Mouse (Mus musculus): ENCODE data around the gene Aanat.

DNA sequence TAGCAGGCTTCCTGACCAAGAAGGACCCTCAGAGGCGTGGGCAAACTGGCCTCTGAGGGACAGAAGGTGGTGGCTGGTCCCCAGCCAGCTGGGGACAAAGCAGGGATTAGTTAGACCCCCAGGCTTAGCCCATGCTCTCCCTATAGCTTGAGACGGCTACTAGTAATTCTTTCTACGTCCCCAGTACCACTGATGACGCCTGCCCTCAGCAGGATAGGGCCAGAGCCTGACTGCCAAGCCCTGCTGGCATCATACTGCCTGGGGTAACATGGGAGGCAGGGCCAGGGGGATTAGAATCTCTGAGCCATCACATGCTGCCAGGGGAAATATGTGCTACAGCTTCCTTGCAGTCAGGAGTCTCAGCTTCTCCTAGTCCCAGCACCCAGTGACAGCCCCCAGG lies 7.1 kb downstream of the Aanat start:
- no peak for TF ChIP-seq CTCF (IDR thresholded peaks at IDR 0.05; ENCODE audit: control insufficient read depth, insufficient read depth, insufficient replicate concordance, low read depth, low read length)
- TF ChIP-seq POLR2A (IDR thresholded peaks at IDR 0.05; ENCODE audit: control insufficient read depth, low read depth, low read length) = no peak

Measured in testis, adult 2 months (tissue).